Mouse (Mus musculus): ENCODE results near the gene Saa1.

GRCm38 (mm10) chr7:46761049-46761795 lies 18.4 kb upstream of the Saa1 start:
- TF ChIP-seq CTCF (IDR thresholded peaks at IDR 0.05; ENCODE audit: low read depth), result no peak
- TF ChIP-seq EP300 (IDR thresholded peaks at IDR 0.05; ENCODE audit: low read depth), result no peak

All from liver, postnatal 0 days (tissue).